Mouse (Mus musculus): Measurements from ENCODE around the gene Metap2. TPM values are rescaled to one million over a fixed set of nuclear protein-coding genes. Genes with fewer than 3 reads are reported as not detected.
"Not testable (repeated sequence)": the region's sequence is repeated elsewhere in the genome, so short reads cannot be mapped to it uniquely, and the experiment has no call there.

The Metap2 gene
- polyA plus RNA-seq, 1 experiment from 2014 or later = 162 TPM

GRCm38 (mm10) chr10:93818661-93819060, 78.2 kb downstream of the Metap2 start:
- Histone ChIP-seq H3K9me3 (replicated peaks) (no peaks in the 10 kb centered on the region), H3K4me1 (replicated peaks) (peaks cover 32% of the 10 kb centered on the region), H3K9ac (no peak overlapping the region), H3K27ac (replicated peaks) (no peak overlapping the region), H3K27me3 (peaks cover 21% of the 10 kb centered on the region), H3K4me3 (replicated peaks) (no peak overlapping the region), H3K36me3 (replicated peaks) (no peaks in the 10 kb centered on the region), H3K4me2 (no peak overlapping the region; the same call in 1 of the 2 replicates)
- 12% methylated on average over 7 of the region's 7 CpGs for WGBS (ENCODE audit: insufficient replicate concordance)
- ATAC-seq (ENCODE audit: insufficient read depth) = peak; percentile 53

- Histone ChIP-seq H3K27me3 (peaks cover 21% of the 10 kb centered on the region), H3K4me1 (replicated peaks) (peaks cover 6% of the 10 kb centered on the region), H3K27ac (replicated peaks) (no peak overlapping the region), H3K9me3 (replicated peaks) (no peaks in the 10 kb centered on the region), H3K4me3 (replicated peaks) (no peak overlapping the region), H3K9ac (no peak overlapping the region), H3K4me2 (no peak overlapping the region), H3K36me3 (replicated peaks) (no peaks in the 10 kb centered on the region)
- 71% methylated on average over 10 of the region's 10 CpGs for WGBS (ENCODE audit: insufficient replicate concordance)
- ATAC-seq (ENCODE audit: insufficient read depth) = no peak
Observed at GRCm38 (mm10) chr10:93813755-93814154, 83.1 kb downstream of the Metap2 start.

DNA sequence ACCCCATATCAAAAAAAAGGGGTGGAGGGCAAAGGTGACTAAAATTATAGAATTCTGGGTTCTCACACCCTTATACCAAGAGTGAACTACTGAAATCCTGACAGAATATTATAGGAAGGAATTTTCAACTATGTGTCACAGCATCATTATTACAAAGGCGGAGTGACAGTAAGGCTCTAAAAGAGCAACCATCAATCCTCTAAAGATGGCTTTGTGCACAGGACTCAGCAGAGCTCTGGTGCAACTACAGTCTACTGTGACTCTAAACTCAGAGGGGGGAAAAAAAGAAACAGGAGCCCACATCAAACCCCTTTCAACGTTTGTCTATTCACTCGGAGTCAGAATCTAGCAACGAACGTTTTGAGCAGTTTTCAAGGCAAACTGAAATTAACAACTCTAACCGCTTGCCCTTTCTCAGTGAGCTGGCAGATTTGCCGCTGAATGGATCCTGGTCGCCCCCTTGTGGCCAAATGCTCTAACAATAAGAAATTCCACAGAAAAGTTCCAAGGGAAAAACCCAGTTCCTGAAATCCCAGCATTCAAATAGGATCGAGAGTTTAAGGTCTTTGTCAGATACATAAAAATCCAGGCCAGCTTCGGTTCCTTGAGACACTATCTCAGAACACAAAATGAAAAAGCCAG, 84.0 kb downstream of the Metap2 start:
- H3K36me3 ChIP-seq (replicated peaks) = no peaks in the 10 kb centered on the region
- H3K27me3 ChIP-seq = peaks cover 15% of the 10 kb centered on the region
- peak overlapping the region; percentile 41 for H3K4me2 ChIP-seq
- H3K4me1 ChIP-seq (replicated peaks) = peaks cover 5% of the 10 kb centered on the region; the same call in 1 of the 2 replicates
- no peak overlapping the region for H3K27ac ChIP-seq (replicated peaks)
- H3K9ac ChIP-seq = no peak overlapping the region
- no peaks in the 10 kb centered on the region for H3K9me3 ChIP-seq (replicated peaks)
- H3K4me3 ChIP-seq (replicated peaks) = no peak overlapping the region
- 7% methylated on average over 10 of the region's 10 CpGs for WGBS (ENCODE audit: insufficient replicate concordance)
- no peak for ATAC-seq (ENCODE audit: insufficient read depth)

DNA sequence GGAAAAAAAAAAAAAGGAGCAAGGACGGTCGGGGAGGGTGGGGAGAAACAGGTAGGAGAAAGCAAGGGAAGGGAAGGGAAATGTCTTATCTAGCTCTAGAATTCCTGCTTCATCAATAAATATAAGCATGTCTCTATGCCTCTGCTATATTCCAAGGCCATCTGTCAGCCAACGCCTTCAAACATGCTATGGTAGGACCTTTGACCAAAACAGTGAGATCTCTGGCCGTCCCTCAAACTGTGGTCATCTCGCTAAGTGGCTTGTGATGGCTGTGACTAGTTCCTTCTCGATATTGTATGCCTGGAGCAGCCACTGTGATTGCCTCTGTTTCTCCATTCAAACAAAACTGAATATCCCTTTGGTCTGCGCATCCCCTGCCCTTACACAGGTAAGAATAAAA, 84.8 kb downstream of the Metap2 start:
- H3K4me3 ChIP-seq (replicated peaks) = no peak overlapping the region
- no peaks in the 10 kb centered on the region for H3K9me3 ChIP-seq (replicated peaks)
- 60% methylated on average over 7 of the region's 7 CpGs for WGBS (ENCODE audit: insufficient replicate concordance)
- H3K4me1 ChIP-seq (replicated peaks) = peaks cover 5% of the 10 kb centered on the region; the same call in 1 of the 2 replicates
- no peaks in the 10 kb centered on the region for H3K36me3 ChIP-seq (replicated peaks)
- peaks cover 9% of the 10 kb centered on the region for H3K27me3 ChIP-seq
- H3K9ac ChIP-seq = no peak overlapping the region
- no peak overlapping the region for H3K4me2 ChIP-seq
- H3K27ac ChIP-seq (replicated peaks) = no peak overlapping the region
- ATAC-seq (ENCODE audit: insufficient read depth) = no peak

DNA sequence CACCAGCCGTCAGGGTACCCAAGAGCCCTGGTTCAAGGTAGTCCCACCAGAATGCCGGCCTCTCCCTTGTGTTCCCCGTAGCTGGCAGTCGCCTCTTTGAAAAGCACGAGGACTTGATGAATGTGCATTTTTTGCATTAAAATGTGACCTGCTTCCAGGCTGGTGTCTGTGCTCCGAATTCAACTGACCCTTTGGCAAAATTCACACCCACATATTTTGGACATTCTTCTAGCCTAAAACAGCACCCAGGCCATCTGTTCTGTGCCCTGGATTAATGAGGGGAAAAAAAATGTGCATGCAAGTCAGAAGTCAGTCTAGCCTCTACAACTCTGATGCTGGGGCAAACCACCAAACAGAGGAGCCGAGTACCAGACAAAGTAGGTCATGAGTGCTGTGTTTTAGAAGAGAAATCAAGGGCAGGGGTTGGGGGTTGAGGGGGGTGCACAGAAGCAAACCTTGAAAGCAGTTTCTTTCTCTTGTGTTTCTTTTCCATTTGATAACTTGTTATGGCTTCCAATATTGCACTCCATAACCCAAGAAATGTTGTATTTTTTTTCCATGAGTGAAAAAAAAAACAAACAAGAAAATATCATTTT, 86.2 kb downstream of the Metap2 start:
- H3K4me2 ChIP-seq = no peak overlapping the region
- H3K4me1 ChIP-seq (replicated peaks) = peaks cover 5% of the 10 kb centered on the region; the same call in 1 of the 2 replicates
- no peak overlapping the region for H3K4me3 ChIP-seq (replicated peaks)
- H3K9me3 ChIP-seq (replicated peaks) = no peaks in the 10 kb centered on the region
- no peaks in the 10 kb centered on the region for H3K36me3 ChIP-seq (replicated peaks)
- no peak overlapping the region for H3K27ac ChIP-seq (replicated peaks)
- no peak overlapping the region for H3K9ac ChIP-seq
- WGBS (ENCODE audit: insufficient replicate concordance) = 57% methylated on average over 7 of the region's 7 CpGs
- ATAC-seq (ENCODE audit: insufficient read depth) = no peak
- no peaks in the 10 kb centered on the region for H3K27me3 ChIP-seq

- not testable (repeated sequence) for H3K27ac ChIP-seq (replicated peaks); H3K4me3 ChIP-seq (replicated peaks); H3K9me3 ChIP-seq (replicated peaks); H3K27me3 ChIP-seq; H3K36me3 ChIP-seq (replicated peaks); H3K4me2 ChIP-seq; ATAC-seq (ENCODE audit: insufficient read depth); H3K9ac ChIP-seq; H3K4me1 ChIP-seq (replicated peaks)
- 78% methylated on average over 8 of the region's 8 CpGs for WGBS (ENCODE audit: insufficient replicate concordance)
Observed at GRCm38 (mm10) chr10:93809438-93809837, 87.5 kb downstream of the Metap2 start.

Other genes starting within 250 kb of the Metap2 start
- 1.1 and 1.3 TPM in 2 replicates for gene Usp44, start 65.5 kb downstream of the Metap2 start, polyA plus RNA-seq (2015; fragmentation: Nextera tagmentation; extraction: Ambion mirVana)
- 11.8 and 12.9 TPM in 2 replicates for gene Vezt, start 138.7 kb upstream of the Metap2 start, polyA plus RNA-seq (2015; fragmentation: Nextera tagmentation; extraction: Ambion mirVana)
- gene Fgd6, start 138.9 kb upstream of the Metap2 start, polyA plus RNA-seq (2015; fragmentation: Nextera tagmentation; extraction: Ambion mirVana) = 2.8 and 3.2 TPM in 2 replicates